Mouse (Mus musculus): Measurements from ENCODE around the gene Rpf2.

Rpf2 gene

DNA sequence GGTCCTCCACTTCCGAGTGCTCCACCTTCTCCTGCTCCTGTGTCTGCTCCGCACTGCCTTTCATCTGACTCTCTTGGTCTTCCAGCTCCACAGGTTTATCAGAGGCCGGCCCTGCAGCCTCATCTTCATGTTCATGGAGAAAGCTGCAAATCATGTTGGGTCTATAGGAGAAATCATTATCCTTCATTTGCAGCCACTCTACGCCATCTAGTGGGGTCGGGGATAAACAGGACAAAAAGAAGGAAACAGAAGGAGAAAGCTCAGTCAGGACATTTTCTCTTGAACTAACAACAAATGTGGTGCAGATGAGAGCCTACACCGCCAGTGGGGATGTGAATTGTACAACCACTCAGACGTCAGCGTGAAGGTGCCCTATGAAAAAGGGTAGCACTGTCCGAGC, 2.8 kb upstream of the Rpf2 start:
- no peak for DNase-seq (ENCODE audit: low spot score)

DNA sequence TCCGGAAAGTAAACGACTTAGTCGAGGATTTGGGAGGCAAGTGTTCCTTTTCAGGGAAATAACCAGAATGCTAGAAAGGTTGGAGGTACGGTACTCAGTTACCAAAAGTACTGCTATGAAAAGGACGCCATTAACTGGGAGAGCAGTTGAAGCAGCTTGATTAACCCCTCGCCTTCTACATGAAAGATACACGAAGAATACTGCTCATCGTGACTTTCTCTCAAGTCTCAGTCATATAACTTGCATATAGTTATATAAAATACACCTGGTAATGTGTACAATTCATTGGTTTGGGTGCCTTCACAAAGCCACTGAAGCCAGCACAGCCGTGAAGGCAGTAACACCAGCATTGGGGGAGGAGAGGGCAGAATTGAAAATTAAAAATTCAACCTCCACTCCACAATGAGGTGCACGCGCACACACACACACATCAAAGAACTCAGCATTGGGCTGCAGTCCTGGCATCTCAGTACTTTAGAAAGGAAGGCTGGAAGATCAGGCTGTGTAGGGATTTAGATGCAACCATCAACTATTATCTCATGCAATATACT, 405 bp upstream of the Rpf2 start:
- DNase-seq (ENCODE audit: low spot score), result no peak

DNA sequence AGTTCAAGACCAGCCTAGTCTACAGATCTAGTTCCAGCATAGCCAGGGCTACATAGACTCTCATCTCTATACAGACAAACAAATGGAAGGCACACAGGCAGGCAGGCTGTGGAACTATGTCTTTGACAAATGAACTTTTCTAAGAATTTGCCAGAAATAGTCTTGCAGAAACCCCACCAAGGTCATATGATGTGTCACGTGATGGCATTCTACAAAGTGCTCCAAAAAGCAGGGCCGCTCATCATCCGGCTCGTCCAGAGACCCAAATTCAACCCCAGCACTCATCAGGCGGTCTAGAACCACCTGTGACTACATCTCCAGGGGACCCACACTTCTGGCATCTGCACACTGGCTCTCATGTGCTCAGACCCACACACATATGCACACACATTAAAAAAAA, 9.0 kb downstream of the Rpf2 start:
- DNase-seq (ENCODE audit: low spot score), result no peak

DNA sequence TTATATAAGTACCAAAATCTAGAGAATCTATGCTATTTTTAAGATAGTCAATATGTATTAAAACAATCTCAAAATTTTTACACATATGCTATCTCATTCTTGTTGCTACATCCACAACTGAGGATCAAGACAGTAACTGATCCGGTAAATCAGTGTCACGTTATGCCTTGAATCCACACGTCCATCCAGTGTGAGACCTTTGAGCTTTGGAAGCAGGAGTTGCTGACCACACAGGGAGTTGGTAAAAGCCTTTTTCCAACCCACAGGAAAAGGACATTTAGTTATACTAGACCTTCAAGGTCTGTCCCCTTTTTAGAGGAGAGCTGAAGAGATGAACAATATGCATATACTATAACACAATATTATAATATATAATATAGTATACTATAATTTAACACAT, 13.6 kb downstream of the Rpf2 start:
- no peak for DNase-seq (ENCODE audit: low spot score)

DNA sequence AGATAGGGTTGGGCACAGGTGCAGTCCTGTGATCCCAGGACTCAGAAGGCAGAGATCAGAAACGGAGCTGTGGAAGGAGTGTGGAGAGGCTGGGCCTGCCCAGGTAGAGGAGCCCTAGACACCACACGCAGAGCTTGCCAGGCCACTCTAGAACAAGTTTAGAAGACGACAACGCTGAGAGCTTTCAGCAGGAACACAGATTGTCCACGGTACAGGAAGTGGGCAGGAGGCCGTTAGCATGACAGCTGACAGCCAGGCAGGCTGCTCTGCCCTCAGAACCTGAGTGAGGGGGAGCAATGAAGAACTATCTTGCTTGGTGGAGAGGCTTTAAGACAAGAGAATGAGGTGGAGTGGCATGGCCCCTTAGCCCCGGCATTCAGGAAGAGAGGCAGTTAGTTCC, 14.4 kb downstream of the Rpf2 start:
- DNase-seq (ENCODE audit: low spot score), result no peak

DNA sequence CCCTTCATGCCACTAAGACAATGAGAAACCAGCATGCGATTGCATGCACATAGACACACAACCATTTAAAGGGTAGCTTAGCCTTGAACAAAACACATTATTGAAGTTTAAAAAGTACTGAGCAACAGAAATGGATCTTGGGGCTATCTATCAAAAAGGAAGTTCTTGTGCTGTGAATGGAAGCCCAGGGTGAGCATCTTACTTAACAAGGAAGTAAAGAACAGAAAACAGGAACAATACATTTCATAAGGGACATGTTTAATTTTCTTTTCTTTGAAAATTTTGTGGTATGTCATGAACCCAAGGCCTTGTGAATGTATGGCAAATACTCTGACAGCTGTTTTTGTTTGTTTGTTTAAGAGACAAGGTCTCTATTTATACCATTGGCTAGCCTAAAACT, 17.1 kb downstream of the Rpf2 start:
- DNase-seq (ENCODE audit: low spot score), result no peak

DNA sequence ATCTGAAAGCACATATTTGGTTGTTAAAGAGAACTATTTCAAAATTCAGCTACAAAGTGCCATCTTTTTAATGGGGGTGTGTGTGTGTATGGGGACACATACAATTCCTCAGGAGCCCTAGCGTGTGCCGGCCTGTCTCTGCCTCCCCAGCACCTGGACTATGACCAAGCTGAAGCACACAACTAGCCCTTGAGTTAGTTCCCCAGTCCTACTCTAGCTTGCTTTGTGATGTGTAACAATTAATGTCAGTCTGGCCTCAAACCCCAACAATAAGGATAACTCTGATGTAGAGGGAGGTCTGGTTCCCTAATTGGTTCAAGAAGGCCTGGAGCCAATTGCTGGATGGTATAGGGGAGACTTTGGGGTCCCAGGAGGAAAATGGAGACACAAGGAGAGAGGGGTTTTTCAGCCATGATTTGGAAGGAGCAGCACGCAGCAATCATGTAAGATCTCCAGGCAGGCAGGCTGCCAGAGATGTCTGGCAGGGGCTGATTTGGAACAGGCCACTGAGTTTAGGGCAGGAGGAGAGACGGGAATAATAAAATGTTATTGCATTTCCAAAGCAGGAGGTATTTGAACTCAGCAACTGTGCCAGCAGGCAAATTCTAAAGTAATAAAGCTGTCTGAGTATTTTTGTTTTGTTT, 19.1 kb downstream of the Rpf2 start:
- no peak for DNase-seq (ENCODE audit: low spot score)

DNA sequence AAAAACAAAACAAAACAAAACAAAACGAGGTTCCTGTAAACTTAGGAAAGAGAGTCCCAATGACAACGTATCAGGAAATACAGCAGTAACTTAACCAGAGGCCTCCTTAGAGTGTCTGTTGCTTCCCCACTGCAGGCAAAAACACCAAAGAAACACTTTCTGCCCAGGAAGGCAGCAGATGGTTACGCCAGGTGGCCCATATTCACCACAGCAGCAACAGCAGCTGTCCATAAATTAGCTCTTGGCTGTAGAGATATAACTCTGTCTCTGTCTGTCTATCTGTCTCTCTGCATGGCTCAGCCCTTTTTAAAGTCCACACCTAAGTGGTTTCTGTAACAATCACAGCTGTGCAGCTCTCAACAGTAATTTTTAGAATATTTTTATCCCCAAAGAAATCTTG, 28.0 kb downstream of the Rpf2 start:
- DNase-seq (ENCODE audit: low spot score), result no peak

DNA sequence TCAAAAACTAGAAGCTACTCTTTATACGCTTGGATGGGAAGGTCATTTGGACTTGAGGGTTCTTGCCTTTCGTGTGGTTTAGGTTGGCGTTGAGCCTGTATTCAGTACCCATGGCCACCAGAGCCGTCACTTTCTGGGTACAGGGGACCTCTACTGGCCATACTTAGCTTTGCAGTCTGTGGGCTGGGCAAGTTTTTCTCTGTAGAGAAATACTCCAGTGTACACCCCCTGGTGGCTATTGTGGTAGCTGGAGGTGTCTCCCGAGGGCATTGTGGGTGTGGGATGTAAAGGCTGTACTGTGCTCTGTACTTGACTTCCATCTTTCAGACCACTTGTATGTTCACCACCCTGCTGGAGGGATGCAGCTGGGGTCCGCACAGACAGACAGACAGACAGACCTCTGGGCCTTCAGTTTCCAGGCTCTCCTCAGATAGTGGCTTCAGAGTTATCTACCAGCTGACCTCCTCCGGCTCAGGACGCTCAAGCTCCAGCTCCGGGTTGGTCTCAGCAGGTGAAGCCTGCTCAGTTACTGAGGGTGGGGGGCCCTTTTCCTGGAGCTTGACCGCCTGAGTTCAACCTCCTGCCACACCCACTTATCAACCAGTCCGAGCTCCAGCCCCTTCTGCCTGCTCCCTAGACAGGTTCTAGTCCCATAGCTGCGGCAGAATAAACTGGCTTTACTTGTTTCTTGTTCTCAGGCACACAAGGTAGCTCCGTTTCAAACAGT, 34.2 kb downstream of the Rpf2 start:
- peak; percentile 84 for DNase-seq (ENCODE audit: low spot score)

DNA sequence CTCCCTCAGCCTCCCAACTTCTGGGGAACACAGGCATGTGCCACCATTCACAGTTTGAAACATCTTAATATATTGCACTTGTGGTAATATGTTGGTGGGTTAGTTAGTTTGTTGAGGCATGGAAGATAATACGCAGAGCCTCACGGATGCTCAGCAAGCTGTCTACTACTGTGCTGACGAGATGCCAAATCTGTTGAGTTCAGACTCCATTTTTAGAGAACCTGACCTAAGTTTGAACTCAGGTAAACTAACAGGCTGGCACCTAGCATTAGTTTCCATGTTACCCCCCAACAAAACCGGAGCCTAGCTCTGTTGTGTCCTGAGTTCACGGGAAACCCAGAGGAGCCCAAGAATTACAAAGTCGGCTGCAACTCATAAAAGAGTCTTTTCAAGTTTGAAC, 51.8 kb downstream of the Rpf2 start:
- DNase-seq (ENCODE audit: low spot score), result no peak

DNA sequence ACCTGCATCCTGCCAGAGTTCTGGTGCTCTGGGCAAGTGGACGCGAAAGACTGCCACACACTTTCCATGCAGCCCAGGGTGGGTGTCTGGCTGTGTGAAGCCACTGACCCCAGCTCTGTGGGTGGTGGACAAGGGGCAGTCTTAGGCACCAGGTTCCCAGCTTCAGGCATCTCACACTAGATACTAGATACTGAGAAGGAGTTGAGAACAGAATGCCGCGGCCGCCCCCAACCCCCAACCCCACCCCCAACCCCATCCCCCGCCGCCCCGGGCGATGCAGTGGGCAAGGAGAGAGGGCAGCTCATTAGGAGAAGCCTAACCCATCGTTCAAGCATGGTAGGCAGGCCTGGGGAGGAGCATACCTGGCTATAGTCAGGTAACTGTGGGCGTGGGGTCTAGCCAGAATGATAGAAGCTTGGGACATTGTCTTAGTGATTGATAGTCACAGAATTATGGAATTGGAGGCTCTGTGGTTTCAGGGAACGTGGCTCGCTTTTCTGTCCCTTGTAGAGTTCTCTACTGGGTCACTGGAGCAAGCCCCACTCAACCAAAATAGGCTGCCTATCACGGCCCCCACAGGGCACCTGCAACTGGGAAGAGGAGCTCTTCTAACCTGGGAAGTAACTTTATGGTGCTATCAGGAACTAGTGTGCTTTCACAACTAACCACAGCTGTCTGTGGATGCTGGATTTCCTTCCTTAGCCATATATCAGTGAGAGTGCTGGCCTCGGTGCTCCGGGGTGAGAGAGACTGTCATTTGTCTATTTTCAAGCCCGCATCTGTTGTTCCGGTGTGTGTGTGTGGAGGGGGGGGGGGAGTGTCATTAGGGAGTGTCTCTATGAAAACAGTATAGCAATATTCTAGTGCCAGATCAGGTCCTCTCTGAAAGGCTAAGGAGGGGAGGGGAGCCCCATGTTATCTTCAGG, 54.6 kb downstream of the Rpf2 start:
- no peak for DNase-seq (ENCODE audit: low spot score)

DNA sequence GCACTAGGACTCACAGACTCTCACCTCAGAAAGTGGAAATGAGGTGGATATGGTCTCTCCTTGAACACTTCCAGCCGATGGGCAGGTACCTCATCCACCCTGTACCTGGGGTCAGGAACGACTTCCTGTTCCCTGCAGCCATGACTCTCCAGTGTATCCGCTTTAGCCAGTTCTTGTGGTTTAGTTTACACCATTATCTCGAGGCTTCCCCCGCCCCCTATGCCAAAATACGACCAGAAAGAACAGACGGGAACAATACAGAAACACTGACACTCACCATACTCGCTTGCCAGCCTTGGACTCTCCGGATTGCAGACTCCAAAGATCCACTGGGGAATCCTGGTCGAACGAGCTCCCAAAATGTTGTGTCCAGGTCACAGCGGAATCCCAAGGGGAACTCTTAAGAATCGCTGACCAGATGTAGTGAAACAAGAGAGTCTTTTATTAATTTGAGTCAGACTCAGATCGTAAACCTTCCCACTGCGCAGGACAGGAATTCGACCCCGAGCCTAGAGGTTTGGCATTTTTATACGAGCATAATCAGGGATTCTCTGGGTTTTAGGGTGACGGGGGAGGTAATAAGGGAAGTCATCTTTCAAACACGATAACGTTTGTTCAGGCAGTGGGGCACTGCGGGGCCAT, 55.4 kb downstream of the Rpf2 start:
- no peak for DNase-seq (ENCODE audit: low spot score)

DNA sequence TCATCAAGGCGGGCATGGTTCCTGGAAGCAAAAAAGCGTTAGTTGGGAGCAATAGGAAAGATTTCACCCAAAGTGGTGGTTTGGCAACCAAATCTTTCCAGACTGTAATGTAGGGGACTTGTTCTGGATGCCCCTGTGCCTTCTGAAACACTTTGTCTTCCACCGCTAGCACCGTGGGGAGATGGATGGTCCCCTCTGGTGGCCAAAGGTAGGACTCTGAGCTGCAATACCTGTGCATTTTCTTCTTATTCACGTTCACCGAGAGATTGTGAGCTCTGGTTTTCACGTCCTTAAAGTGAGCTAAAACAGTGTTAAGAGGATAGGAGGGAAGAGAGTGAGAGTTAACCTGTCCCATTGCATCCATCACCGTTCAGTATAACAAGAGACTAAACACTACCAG, 56.0 kb downstream of the Rpf2 start:
- no peak for DNase-seq (ENCODE audit: low spot score)

DNA sequence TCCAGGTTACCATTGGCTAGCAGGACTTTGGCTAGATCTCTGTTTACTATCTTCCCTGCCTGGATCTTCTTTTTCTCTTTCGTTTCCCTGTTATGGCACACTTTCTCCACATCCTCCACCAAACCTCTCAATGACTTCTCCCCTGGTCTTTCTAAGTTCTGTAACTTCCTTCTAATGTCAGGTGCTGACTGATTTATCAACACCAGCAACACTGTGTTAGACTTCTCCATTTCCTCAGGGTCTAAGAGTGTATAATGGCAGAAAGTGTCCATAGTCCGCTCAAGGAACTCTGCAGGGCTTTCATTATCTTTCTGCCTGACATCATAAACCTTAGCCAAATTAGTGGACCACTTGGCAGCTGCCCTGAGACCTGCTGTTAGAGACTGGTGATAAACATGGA, 57.1 kb downstream of the Rpf2 start:
- DNase-seq (ENCODE audit: low spot score), result no peak

DNA sequence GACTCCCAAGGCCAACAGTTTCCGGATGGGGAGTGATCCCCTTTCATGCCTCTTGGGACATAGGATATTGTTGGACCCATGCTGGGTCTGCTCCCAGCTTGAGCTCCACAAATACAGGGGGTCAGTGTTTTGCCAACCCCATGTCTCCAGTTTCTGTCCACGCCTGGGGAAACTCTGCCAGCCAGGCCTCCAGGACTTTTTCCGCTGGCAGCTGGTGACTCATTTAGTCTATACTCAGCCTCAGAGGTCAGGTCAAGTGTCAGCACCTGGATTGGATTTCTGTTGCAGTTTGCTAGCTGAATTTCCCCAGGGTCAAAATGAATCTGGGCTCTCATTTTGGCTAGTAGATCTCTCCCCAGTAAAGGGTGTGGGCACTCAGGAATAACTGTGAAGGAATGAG, 58.0 kb downstream of the Rpf2 start:
- no peak for DNase-seq (ENCODE audit: low spot score)

DNA sequence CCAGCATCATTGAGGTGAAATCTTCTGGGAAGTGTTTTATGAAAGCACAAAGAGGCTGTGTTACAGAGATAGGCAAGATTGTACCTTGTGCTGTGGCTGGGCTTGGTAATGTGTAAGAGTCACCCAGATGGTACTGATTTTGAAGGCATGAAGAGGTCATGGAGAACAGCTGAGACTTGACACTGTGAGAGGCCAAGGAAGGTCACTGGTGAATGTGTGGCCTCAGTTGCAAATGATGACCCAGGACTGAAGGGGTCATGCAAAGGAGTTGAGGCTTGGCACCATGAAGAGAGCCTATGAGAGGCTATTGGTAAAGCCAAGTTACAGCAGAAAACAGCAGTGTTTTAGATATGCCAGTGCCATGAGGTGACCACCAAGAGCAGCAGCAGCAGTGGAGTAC, 60.9 kb downstream of the Rpf2 start:
- DNase-seq (ENCODE audit: low spot score), result no peak

DNA sequence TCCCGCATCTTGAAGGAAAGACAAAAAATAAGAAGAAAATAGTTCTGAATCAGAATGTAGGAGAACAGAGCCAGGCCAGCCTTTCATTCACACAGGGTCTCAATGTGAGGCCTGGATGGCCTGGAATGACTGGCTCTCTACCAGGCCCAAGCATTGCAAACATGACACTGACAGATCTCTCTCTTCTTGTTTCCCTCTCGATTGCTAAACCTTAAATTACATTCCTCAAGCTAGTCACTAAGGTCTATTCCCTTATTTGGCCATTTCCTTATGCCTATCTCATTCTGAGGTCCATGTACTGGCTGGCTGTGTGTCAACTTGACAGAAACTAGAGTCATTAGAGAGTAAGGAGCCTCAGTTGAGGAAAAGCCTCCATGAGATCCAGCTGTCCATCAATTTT, 66.8 kb downstream of the Rpf2 start:
- DNase-seq (ENCODE audit: low spot score), result no peak

DNA sequence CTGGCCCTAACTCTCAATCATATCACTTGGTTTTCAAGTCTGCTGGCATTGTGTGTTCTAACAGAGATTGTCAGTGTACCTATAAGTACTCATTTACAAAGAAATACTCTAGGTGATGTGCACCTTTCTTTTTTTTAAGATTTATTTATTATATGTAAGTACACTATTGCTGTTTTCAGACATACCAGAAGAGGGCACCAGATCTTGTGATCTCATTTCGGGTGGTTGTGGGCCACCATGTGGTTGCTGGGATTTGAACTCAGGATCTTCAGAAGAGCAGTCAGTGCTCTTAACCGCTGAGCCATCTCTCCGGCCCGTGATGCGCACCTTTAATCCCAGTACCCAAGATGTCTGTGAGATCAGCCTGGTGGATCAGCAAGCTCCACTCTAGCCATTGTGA, 67.7 kb downstream of the Rpf2 start:
- DNase-seq (ENCODE audit: low spot score), result no peak

DNA sequence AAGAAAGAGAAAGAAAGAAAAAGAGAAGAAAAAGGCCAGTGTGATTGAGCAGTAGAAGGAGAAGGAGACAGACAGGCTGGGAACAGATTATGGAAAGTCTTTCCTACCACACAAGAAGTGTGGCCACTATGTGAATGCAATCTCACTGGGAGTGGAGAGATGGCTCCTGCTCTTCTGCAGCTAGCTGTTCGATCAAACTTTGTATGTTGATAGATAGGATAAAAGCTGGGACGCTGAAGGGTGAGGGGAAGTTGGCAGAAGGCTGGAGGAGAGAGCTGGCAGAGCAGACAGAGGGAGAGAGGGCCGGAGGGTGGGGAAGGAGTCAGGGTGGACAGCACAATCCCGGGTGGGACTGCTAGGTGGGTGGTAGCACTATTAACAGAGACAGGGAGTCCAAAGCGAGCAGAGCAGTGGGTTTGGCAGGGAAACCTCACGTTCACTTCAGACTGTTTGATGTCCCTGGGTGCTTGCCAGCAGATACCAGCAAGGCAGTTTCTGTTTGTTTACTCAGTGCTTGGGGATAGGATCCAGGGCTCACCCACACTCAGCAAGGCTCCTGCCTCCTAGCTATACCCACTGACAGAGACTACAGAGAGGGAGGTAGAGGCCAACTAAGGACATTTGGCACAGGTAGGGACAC, 69.4 kb downstream of the Rpf2 start:
- DNase-seq (ENCODE audit: low spot score), result peak; percentile 66
